Mouse (Mus musculus) liver, embryonic 11.5 days (tissue): Measurements from ENCODE around the gene Rmdn2. TPM values are rescaled to one million over a fixed set of nuclear protein-coding genes. Genes with fewer than 3 reads are reported as not detected.
A peak's percentile ranks its signal among the peaks of the same experiment; 100 is the strongest.

Source experiments
- ATAC-seq: fragments of 200-750 bp; cut with Nextera tagmentation; replicated peaks from 2 replicates; pipeline ENCODE4 v1.8.0; 2017; ENCODE audit warnings: moderate number of reproducible peaks, mild to moderate bottlenecking, moderate TSS enrichment, moderate library complexity; ENCODE audit not compliant: low FRiP score
- DNase-seq: peaks from one replicate; pipeline ENCODE4 v3.0.0-alpha.2; 2017; ENCODE audit warnings: low spot score
- H3K27ac ChIP-seq: fragments of 300-500 bp; sonication (generic); 2 replicates; pipeline ENCODE4 v1.5.1; 2014; ENCODE audit warnings: mild to moderate bottlenecking, low read depth, low read length, control low read depth
- H3K27me3 ChIP-seq: fragments of 300-500 bp; sonication (generic); replicated peaks from 2 replicates; pipeline ENCODE4 v1.6.1; 2014; ENCODE audit warnings: low read length, mixed read lengths; ENCODE audit not compliant: control insufficient read depth, insufficient read depth
- H3K36me3 ChIP-seq: fragments of 300-500 bp; sonication (generic); 2 replicates; pipeline ENCODE4 v1.6.1; 2014; ENCODE audit warnings: mild to moderate bottlenecking, low read length, moderate library complexity, mixed read lengths; ENCODE audit not compliant: control insufficient read depth, insufficient read depth
- H3K4me1 ChIP-seq: fragments of 300-500 bp; sonication (generic); replicated peaks from 2 replicates; pipeline ENCODE4 v1.6.1; 2014; ENCODE audit warnings: low read length, mixed read lengths; ENCODE audit not compliant: control insufficient read depth, insufficient read depth
- H3K4me2 ChIP-seq: fragments of 300-500 bp; sonication (generic); 2 replicates; pipeline ENCODE4 v1.6.1; 2014; ENCODE audit warnings: mild to moderate bottlenecking, control low read depth, moderate library complexity
- H3K4me3 ChIP-seq: fragments of 300-500 bp; sonication (generic); 2 replicates; pipeline ENCODE4 v1.5.1; 2014; ENCODE audit warnings: low read depth, low read length, control low read depth
- H3K9ac ChIP-seq: fragments of 300-500 bp; sonication (generic); 2 replicates; pipeline ENCODE4 v1.6.1; 2014; ENCODE audit warnings: low read depth, low read length, control low read depth
- H3K9me3 ChIP-seq: fragments of 300-500 bp; sonication (generic); 2 replicates; pipeline ENCODE4 v1.6.1; 2016; ENCODE audit warnings: low read length, inconsistent platforms, mixed read lengths; ENCODE audit not compliant: control insufficient read depth
- WGBS: fragments of 180-500 bp; shearing (Covaris S2); extraction: QIAGEN DNeasy Blood & Tissue Kit; methylation state at CpG from one replicate; pipeline ENCODE4 v1.1.7; 2014; 5-methylcytosine and 5-hydroxymethylcytosine counted together
- polyA plus RNA-seq: library from polyadenylated mRNA; unstranded; fragments of >200 nt; fragmentation: Nextera tagmentation; extraction: Ambion mirVana; gene quantifications from 2 replicates; pipeline ENCODE4 v1.2.1, GENCODE M21; 2014

Gene Rmdn2
- polyA plus RNA-seq, 1 experiment from 2014 or later = 9.1 TPM

DNA sequence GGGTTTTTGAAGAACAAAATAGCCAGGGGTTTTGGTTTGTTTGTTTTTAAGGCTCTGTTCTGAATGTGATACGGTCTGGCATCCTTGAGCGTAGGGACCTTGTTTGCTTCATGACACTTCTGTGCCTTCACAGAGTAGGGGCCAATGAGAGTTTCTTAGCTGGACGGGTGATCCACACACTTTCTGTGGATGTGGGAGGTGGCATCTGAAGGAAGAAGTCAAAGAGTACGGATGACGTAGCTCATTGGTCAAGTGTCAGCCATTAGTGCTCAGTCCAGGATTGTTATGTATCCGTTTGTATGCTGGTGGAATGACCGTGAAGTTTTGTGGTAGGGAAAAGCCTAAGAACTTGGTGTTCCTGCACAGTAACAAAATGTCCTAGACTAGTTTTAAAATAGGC lies 10.9 kb downstream of the Rmdn2 start:
- whole genome bisulfite sequencing = 90% methylated on average over 7 of the region's 7 CpGs

DNA sequence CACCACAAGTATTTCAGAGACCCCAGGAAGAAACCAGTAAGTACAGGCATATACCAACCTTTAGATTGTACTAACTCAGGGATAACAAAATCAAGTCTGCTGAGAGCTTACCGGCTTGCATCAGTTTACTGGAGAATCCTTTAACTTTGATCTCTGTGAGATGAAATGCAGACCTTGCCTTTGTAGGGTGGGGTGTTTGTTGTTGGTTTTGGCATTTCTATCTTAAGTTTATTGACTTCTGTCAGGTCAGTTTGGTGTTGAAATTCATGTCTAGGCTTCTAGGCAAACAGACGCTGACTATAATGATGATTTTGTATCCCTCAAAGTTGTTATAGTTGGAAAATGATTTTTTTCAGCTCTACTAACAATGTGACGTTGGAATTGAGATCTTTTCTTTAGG lies 12.2 kb downstream of the Rmdn2 start:
- 76% methylated on average over 3 of the region's 3 CpGs for WGBS

More for the DNA sequence above, 10.9 kb downstream of the Rmdn2 start:
- Histone ChIP-seq H3K4me1 (no peaks in the 10 kb centered on the region), H3K27me3 (no peaks in the 10 kb centered on the region), H3K36me3 (no peaks in the 10 kb centered on the region), H3K9ac (no peak overlapping the region), H3K27ac (no peak overlapping the region), H3K4me2 (no peak overlapping the region), H3K4me3 (no peak overlapping the region), H3K9me3 (no peaks in the 10 kb centered on the region)
- ATAC-seq = no peak
- no peak for DNase-seq

DNA sequence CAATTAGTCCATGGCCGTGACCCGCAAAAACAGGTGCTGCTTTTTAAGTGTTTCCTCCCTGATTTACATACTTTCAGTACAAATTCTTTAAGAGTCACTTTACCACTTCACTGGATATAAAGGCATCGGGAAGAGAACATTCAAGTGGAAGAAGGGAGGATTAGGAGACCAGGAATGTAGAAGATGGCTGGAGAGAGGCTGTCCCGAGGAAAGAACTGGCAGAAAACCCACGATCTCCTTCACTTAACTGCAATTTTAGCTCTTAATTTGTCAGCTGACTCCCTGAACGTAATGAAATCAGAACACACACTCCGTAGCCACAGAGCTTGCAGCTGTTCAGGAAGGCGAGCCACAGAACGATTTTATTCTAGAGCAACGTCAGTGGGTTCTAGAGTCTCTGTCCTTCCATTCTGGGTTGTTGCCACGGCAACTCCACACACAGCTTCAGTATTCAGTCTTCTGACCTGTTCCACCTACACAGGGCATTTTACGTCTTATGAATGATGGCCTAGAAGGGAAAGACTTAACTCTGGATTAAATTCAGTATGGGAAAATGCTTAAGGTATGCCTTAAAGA lies 14.7 kb downstream of the Rmdn2 start:
- no peak overlapping the region for H3K9ac ChIP-seq
- 89% methylated on average over 12 of the region's 12 CpGs for WGBS
- H3K4me2 ChIP-seq = no peak overlapping the region
- H3K27ac ChIP-seq = no peak overlapping the region
- H3K9me3 ChIP-seq = no peaks in the 10 kb centered on the region
- ATAC-seq (no peak), DNase-seq (no peak)
- no peaks in the 10 kb centered on the region for H3K4me1 ChIP-seq
- no peaks in the 10 kb centered on the region for H3K36me3 ChIP-seq
- no peak overlapping the region for H3K4me3 ChIP-seq
- H3K27me3 ChIP-seq = no peaks in the 10 kb centered on the region

More for the DNA sequence above, 12.2 kb downstream of the Rmdn2 start:
- DNase-seq (no peak), ATAC-seq (no peak)
- H3K4me2 ChIP-seq = no peak overlapping the region
- H3K4me3 ChIP-seq = no peak overlapping the region
- H3K4me1 ChIP-seq = no peaks in the 10 kb centered on the region
- H3K36me3 ChIP-seq = no peaks in the 10 kb centered on the region
- no peak overlapping the region for H3K9ac ChIP-seq
- H3K27ac ChIP-seq = no peak overlapping the region
- no peaks in the 10 kb centered on the region for H3K9me3 ChIP-seq
- no peaks in the 10 kb centered on the region for H3K27me3 ChIP-seq

DNA sequence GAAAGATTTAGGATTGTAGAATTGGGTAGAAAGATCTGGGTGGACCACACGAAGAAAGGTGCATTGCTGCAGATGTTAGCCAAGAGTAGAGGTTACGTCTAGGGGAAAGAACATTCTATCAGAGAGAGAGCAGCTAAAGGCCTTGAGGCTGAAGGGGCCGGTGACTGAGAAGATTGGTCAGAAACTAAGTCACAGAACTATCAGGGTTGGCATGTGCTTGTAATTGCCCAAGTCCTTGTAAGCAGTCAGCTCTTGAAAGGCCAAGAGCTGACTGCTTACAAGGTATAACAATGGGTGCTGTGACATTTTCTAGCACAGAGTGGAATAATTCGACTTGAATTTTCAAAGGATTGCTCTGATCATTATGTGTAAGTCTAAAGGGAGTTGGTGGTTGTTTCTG lies 38.2 kb downstream of the Rmdn2 start:
- Histone ChIP-seq H3K4me1 (no peaks in the 10 kb centered on the region), H3K27me3 (no peaks in the 10 kb centered on the region), H3K36me3 (no peaks in the 10 kb centered on the region), H3K27ac (no peak overlapping the region), H3K9me3 (no peaks in the 10 kb centered on the region), H3K9ac (no peak overlapping the region), H3K4me2 (no peak overlapping the region), H3K4me3 (no peak overlapping the region)
- no peak for DNase-seq
- WGBS = 82% methylated on average over 4 of the region's 4 CpGs
- no peak for ATAC-seq

DNA sequence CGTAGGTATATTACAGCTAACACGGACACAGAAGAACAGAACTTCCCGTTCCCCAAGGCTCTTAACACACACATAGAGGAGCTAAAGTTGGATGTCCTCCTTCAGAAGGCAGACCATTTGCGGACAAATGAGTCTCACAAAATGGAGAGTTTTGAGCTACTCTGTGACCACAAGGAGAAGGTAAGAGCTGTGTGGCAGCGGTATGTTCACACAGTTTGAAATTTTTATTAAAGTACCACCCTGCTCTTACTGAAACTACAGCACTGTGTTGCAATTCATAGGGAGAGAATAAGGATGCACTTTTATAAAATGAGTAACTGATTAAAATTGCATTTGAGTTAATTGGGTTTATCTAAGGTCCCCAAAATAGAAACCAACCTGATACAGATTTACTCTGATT lies 38.6 kb downstream of the Rmdn2 start:
- Histone ChIP-seq H3K9ac (no peak overlapping the region), H3K27me3 (no peaks in the 10 kb centered on the region)
- WGBS = 90% methylated on average over 5 of the region's 5 CpGs

DNA sequence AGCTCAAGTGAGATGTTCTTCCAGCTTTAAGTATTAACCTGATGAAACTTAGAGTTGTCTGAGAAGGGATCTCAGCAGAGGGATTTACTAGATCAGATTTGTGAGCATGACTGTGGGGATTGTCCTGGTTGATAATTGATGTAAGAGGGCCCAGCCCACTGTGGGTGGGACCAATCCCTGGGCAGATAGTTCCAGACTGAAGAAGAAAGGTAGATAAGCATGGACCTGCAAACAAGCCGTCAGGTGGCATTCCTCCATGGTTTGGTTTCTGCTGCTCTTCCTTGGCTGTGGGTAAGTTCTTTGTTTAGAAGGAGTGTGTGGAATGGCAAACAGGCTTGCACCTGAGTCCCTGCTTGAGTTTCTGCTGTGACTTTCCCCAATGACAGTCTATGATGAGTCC lies 41.5 kb downstream of the Rmdn2 start:
- Histone ChIP-seq H3K4me2 (no peak overlapping the region), H3K4me1 (no peaks in the 10 kb centered on the region), H3K27ac (no peak overlapping the region), H3K9me3 (no peaks in the 10 kb centered on the region), H3K9ac (no peak overlapping the region), H3K27me3 (no peaks in the 10 kb centered on the region), H3K4me3 (no peak overlapping the region), H3K36me3 (no peaks in the 10 kb centered on the region)
- DNase-seq = no peak
- no peak for ATAC-seq
- 55% methylated on average over 1 of the region's 1 CpGs for WGBS

More for the DNA sequence above, 38.6 kb downstream of the Rmdn2 start:
- Histone ChIP-seq H3K4me3 (no peak overlapping the region), H3K4me1 (no peaks in the 10 kb centered on the region), H3K9me3 (no peaks in the 10 kb centered on the region), H3K4me2 (no peak overlapping the region), H3K27ac (no peak overlapping the region), H3K36me3 (no peaks in the 10 kb centered on the region)
- no peak for ATAC-seq
- DNase-seq = no peak

DNA sequence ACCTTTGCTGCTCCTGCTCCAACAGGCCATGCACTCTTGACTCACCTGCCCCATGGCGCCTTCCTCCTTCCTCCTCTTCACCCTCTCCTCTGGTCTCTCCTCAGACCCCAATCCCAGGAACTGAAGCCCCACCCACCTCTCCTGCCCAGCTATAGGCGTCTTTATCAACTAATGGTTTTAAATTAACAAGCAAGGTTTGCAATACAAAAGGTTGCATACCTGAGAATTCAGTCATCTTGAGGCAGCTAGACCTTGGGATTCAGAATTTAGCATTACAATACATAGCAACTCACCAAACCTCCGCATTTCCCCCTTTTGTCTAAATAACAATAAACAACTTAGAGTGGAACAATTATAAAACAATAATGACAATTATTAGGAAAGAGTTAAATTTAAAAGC lies 42.5 kb downstream of the Rmdn2 start:
- no peak overlapping the region for H3K4me3 ChIP-seq
- no peaks in the 10 kb centered on the region for H3K9me3 ChIP-seq
- no peaks in the 10 kb centered on the region for H3K27me3 ChIP-seq
- no peak overlapping the region for H3K27ac ChIP-seq
- H3K4me2 ChIP-seq = no peak overlapping the region
- no peaks in the 10 kb centered on the region for H3K36me3 ChIP-seq
- H3K9ac ChIP-seq = no peak overlapping the region
- DNase-seq (no peak), ATAC-seq (no peak)
- no peaks in the 10 kb centered on the region for H3K4me1 ChIP-seq
- 64% methylated on average over 3 of the region's 3 CpGs for WGBS

DNA sequence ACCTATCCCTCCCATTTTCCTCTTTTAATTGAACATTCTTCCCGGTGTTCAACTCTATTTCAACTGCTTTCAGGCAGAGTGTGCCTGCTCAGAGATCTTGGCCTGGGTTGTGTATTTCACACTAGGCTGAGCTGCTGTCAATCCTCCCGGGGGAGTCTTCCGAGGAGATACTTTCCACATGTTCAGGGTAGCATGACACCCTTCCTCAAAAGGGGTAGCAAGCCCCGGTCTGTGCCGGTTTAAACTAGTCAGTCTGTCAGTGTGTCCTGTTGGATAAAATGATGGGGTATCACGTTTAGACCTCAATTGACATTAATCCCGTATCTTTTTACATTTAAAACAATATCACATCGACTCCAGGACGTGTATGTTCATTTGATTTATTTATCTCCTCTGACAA lies 46.1 kb downstream of the Rmdn2 start:
- Histone ChIP-seq H3K4me1 (no peaks in the 10 kb centered on the region), H3K36me3 (no peaks in the 10 kb centered on the region), H3K4me2 (no peak overlapping the region), H3K27ac (no peak overlapping the region), H3K4me3 (no peak overlapping the region), H3K9me3 (no peaks in the 10 kb centered on the region), H3K9ac (no peak overlapping the region), H3K27me3 (no peaks in the 10 kb centered on the region)
- no peak for ATAC-seq
- DNase-seq = no peak
- 69% methylated on average over 9 of the region's 9 CpGs for WGBS

DNA sequence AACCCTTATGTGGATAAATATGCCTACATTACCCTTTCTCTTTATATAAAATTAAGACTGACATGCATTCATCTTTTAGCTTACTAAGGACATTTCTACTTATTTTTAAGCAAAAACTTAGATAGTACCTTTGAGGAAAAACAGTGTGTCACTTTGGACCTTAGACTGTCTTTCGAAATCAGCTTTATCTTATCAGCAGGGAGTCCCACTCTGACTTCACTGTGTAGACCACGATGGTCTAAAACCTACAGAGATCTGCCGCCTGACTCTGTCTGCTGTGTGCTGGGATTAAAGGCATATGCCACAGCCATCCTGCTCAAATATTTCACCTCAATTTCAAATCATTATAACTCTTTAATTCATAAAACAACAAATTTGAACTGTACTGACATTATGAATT lies 46.8 kb downstream of the Rmdn2 start:
- Histone ChIP-seq H3K36me3 (no peaks in the 10 kb centered on the region), H3K9me3 (no peaks in the 10 kb centered on the region), H3K4me1 (no peaks in the 10 kb centered on the region), H3K27me3 (no peaks in the 10 kb centered on the region), H3K4me3 (no peak overlapping the region), H3K4me2 (no peak overlapping the region), H3K9ac (no peak overlapping the region), H3K27ac (no peak overlapping the region)
- ATAC-seq = 0 out of 2 replicates have a peak, but pooled peaks have one; percentile 58
- DNase-seq = no peak
- 32% methylated on average over 3 of the region's 3 CpGs for WGBS
